Mouse (Mus musculus): Measurements from ENCODE around the gene Plekha6. TPM values are rescaled to one million over a fixed set of nuclear protein-coding genes. Genes with fewer than 3 reads are reported as not detected.

Gene Plekha6
- total RNA-seq, 2 experiments from 2014 or later = 78.2 to 91.1 TPM

DNA sequence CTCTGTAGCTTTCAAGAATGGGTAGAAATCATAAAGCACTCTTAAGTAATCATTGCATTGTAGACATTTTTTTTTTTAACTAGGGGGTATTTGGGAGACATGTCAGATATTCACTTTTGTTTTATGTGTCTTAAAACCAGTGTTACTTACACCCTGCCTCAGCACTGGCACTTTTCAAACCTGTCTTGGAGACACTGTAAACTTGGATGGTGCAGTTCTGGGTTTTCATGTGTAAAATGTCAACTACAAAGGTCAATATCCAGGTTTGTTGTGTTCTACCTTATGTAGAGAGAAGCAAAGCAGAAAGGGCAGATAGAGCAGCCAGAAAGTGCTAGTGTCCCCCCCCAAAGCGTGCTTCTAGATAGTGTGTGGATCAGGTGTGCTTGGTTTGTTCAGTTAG lies 25.6 kb upstream of the Plekha6 start:
- no peak for DNase-seq (ENCODE audit: low spot score in 2 of 2)

DNA sequence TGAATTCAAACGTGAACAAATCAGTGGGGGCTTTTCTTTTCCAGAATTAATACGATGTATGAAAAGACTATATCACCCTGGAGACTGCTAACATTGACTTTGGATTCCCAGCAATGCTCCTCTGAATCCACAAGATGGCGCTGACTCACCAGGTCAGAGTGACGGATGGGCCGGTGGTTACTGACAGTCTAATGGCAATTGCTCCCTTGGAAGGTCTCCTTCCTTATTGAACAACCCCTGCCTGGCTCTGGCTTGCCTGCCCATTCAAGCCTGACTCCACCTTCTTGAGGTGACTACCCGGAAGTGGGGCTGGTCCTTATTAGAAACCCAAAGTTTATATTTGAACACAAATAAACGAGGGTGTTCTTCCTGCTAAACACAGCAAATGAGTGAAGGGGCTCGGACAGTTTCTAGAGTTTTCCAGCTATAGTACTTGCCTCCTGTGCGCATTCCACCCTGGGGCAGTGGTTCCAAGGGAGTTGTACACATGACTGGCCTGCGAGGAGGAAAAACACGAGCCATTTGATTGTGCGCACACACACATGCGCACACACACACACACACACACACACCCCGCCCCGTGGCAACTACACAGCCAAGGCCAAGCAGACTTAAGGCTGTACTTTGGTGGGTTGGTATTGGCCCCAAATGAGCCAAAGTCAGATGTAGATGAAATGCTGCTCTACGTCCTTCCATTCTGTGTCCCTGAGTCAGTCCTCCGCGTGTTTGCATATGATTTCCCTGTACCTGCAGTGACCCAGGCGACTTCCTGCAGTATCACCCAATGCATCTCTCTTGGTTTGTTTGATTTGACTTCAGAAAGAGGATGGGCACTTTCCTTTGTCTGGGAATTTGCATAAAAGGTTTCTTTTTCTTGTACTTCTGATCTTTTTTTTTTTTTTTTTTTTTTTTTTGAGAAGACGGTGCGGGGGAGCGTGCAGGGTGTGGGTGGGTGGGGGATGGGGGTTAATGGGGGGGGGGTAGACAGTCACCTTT lies 17.7 kb upstream of the Plekha6 start:
- peak; percentile 46 to 50 for DNase-seq (ENCODE audit: low spot score in 2 of 2)

DNA sequence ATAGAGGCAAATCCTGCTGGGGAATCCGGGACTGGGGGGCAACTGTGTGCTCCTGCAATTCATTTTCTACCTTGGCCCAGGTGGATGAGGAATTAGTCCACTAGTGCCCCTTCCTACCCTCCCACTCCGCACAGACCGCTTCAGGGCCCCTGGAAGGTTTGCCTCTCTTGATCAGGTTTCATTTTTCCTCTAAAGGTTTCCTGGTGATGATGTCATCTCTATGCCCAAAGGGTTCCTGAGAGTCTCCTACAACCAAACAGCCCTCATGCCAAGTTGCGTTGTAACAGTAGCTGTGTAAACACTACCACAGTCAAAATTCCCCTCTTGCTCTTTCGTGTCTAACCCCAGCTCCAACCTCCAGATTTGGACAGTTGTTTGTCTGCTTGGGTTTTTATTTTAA lies 16.7 kb upstream of the Plekha6 start:
- no peak for DNase-seq (ENCODE audit: low spot score in 2 of 2)

GRCm38 (mm10) chr1:133148122-133148521 lies 15.9 kb upstream of the Plekha6 start:
- no peak for DNase-seq (ENCODE audit: low spot score in 2 of 2)

DNA sequence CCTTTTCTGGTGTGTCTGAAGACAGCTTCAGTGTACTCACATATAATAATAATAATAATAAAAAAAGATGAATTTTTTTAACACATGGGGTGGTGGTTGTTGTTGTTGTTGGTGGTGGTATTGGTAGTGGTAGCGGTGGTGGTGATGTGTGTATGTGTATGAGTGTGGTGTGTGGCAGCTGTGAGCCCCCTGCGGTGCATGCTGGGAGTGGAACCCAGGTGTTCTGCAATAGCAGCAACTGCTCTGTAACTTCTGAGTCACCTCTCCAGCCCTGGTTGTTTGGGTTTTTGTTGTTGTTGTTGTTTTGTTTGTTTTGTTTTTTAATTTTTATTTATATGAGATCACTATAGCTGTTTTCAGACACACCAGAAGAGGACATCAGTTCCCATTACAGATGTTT lies 13.5 kb upstream of the Plekha6 start:
- DNase-seq (ENCODE audit: low spot score in 2 of 2) = no peak

DNA sequence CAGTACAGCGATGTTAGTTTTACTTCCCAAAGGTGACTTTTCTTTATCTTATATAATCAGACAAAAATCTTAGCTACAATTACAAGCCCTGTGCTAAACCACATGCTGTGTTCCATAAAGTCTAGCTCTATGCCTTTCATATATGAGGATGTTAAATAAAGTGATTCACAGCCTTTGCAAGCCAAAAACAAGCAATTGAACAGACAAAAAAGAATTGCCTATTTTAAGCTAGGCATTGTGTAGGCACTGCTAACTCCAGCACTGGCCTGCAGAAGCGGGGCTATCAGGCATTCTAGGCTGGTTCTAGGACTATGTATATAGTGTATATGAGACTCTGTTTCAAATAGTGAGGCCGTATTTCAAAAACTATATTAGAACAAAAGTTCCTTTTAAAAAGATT lies 11.8 kb upstream of the Plekha6 start:
- no peak for DNase-seq (ENCODE audit: low spot score in 2 of 2)

DNA sequence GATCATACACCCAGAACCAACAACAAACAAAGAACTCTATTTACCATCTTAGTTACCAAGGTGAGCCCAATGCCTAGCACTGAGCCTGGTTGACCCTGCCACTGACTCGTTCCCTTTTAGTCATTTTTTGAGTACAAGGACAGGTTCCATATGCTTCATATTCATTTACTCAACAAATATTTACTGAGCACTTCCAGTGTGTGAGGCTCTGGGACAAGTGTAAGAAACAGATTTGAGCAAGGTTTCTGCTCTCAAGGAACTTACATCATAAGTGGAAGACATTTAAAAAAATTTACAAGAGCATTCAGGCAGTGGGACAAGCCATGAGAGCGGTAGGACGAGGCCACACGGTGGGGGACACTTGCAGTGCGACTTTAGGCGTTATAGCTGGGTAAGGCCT lies 8.7 kb upstream of the Plekha6 start:
- DNase-seq (ENCODE audit: low spot score in 2 of 2) = no peak

GRCm38 (mm10) chr1:133159128-133159564 lies 4.9 kb upstream of the Plekha6 start:
- peak; percentile 67 to 80 for DNase-seq (ENCODE audit: low spot score in 2 of 2)

GRCm38 (mm10) chr1:133161559-133161958 lies 2.5 kb upstream of the Plekha6 start:
- DNase-seq (ENCODE audit: low spot score in 2 of 2) = no peak

DNA sequence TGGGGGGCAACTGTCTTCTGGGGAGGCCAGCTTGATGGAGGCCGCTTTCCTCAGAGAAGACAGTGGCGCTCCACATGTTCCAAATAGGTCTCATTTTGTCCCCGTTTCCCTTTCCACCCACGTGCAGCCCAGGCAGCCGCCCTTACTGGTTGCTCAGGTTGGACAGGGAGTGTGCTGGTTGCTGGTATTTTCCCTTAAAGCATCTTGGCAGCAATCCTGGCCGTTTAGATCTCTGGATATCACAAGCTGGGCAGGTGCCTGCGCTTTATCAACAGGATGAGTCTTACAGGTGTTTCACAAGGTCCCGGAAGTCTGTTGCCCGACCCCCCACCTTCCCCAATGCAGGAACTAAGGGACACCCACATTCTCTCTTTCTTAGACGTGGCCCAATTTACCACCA lies 2.0 kb upstream of the Plekha6 start:
- no peak for DNase-seq (ENCODE audit: low spot score in 2 of 2)

- no peak for DNase-seq (ENCODE audit: low spot score in 2 of 2)
These were observed 1.0 kb upstream of the Plekha6 start for GRCm38 (mm10) chr1:133162981-133163380.

- DNase-seq (ENCODE audit: low spot score in 2 of 2) = no peak
These were observed 591 bp downstream of the Plekha6 start for GRCm38 (mm10) chr1:133164591-133165011.

- no peak for DNase-seq (ENCODE audit: low spot score in 2 of 2)
These were observed 1.1 kb downstream of the Plekha6 start for GRCm38 (mm10) chr1:133165111-133165510.

DNA sequence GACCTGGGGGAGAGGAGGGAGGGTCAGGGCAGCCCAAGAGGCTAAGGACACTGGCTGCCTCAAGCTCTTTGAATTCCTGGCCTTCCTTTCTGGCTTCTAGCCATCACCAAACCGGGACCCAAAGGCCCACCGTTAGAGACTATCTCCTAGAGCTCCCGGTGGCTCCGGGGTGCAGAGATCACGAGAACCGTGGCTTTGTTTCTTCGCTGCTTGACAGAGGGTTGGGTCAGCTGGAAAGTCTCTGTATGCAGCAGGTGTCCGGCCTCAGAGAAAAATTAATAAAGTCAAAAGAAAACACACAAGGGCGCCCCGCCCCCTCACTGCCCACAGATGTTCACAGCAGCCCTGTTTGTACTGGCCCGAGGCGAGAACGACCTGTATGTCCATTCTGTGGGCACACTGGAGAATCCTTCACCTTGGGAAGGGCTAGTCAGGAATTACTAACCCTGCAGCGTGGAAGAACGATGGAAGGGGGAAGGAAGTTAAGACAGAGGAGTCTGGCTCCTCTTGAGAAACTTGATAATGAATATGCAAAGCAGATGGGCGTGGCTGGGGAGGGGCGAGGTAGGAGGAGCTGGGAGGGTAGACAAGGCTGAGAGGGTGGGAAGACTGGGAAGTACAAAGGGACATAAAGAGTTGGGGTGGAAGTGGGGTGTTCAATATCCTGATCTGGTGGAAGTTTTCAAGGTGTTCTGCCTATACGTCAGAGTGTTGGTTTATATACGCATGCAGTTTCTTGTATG lies 4.5 kb downstream of the Plekha6 start:
- no peak for DNase-seq (ENCODE audit: low spot score in 2 of 2)

- DNase-seq (ENCODE audit: low spot score in 2 of 2) = no peak
These were observed 6.2 kb downstream of the Plekha6 start for GRCm38 (mm10) chr1:133170196-133170595.

DNA sequence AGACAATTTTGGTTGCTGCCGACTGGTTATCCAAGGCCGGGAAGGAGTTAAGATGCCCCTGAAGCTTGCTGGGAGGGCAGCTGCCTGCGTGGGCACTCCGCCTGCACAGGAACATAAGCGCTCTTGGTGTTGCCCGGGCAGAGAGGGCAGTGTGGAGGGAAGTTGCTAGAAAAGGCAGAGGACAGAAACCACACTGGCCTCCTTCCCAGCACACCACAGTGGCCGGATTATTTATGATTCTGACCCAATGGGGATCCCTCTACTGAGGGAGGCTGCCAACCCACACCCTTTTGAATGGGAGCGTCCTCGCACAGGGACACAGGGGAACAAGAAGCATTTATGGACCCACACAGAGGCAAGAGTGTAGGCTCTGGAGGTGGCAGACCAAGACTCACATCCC lies 7.3 kb downstream of the Plekha6 start:
- DNase-seq (ENCODE audit: low spot score in 2 of 2) = no peak

- no peak for DNase-seq (ENCODE audit: low spot score in 2 of 2)
These were observed 11.1 kb downstream of the Plekha6 start for GRCm38 (mm10) chr1:133175150-133175549.

DNA sequence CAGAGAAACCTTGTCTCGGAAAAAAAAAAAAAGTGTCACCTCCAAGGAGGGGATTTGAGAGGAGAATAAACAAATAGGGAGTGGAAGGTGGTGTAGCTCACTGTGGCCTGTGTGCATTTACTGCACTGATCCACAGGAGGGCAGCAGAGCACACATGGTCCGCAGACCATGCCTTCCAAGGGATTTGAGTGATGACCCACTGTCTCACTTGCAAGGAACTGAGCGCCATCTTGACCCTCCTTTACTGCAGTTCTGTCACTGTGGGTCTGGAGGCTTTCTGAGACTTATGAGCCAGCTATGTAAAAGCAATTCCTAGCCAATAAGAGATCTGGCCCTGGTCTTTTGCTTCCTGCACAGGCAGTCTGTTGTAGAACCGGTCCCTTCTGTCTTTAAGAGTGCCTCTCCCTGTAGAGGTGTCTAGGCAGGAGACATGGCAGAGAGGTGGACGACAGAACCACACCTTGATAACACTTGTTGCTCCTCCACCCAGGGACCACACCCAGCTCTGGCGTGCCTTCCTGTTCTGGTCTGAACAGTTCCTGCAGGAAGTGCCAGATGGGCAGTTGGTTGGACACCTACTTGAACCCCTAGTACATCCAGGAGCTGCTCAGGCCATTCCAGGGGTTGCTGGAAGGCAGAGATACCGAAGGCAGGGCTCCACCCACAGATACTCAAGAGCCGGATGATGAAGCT lies 13.6 kb downstream of the Plekha6 start:
- peak; percentile 61 to 68 for DNase-seq (ENCODE audit: low spot score in 2 of 2)

- peak; percentile 73 to 75 for DNase-seq (ENCODE audit: low spot score in 2 of 2)
These were observed 14.9 kb downstream of the Plekha6 start for GRCm38 (mm10) chr1:133178732-133179440.

DNA sequence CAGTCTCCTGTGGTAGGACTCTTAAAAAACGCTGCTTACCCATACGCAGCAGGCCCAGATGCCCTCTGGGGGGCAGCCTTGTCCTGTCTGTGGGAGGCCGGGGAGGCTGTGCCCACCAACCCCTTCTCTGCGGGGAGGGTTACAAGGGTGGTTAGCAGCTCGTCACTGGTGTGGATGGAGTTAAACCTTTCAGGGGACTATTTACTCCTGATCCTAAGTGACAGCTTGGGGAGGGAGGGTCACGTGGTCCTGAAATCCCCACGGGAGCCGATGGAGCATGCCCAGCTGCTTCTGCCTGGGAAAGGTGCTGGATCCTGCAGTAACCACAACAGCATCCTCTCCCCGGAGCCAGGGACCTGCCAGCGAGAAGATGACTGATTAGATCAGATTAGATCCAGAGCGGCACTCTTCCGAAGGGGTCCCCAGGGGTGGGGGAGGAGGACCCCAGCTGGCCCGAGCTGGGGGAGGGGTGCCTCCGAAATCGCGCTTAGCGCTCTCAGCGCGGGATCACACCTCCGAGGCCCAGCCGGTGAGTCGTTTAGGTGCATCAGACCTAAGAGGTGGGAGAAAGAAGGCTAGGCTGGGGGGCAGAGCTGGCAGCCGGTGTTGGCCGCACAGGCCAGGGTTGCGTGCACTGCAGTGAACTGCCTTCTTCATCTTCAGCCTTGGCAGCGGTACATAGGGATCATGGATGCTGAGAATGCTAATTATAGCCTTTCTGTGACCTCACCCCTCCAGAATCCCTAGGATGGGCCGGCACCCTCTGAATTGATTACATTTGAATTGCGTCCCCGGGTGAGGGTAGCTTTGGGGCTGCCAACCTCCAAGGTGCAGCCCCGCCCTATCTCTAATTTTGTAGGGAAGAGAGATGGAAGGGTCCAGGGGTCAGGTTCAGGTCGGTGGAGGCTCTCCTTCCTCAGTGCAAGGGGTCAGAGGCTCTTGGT lies 17.3 kb downstream of the Plekha6 start:
- DNase-seq (ENCODE audit: low spot score in 2 of 2) = peak; percentile 75 to 78
